ENCODE assay signal across 10 mouse cellular contexts in genomic region chr12:114587227-114587626, GRCm38 (mm10).
DNase-seq lines count a peak whose midpoint lies in the region.
"Had no signal": no experiment of that assay in that cellular context is flagged by ENCODE, and none has a peak within 500 bp of the region (broad histone marks: within the 10 kb centered on the region; RNA-seq: fewer than 3 reads in every experiment).

No protein-coding gene starts in this region.

- intact Hi-C loops in left cerebral cortex, postnatal 25 days (cut with DNase I): no loop called here
- intact Hi-C loops in heart, postnatal 36 days (cut with DNase I): no loop called here

- peak; percentile 72 for DNase-seq in CD4-positive helper T cell, adult 2 months (ENCODE audit: low read depth, low spot score)
- DNase-seq in ES-CJ7 (ENCODE audit: low read depth, low spot score): peak; percentile 58
- DNase-seq in induced T-regulatory cell, adult 2 months (ENCODE audit: low read depth): peak; percentile 66
- peak; percentile 69 to 86 for DNase-seq in thymus, adult 18-20 months
- DNase-seq in left cerebral cortex, postnatal 25 days (ENCODE audit: low spot score in 2 of 2): no peak
- DNase-seq in gastrocnemius, postnatal 25 days: no peak
- DNase-seq in heart, postnatal 36 days: no peak
- DNase-seq: cerebellum, adult 11 months; heart, adult 2 months; liver, embryonic 13.5 days had no signal

Comparison
In these comparisons a context has a peak if more than half of its experiments do, and no peak if none do; other contexts are left out.
1. DNase-seq: peak in CD4-positive helper T cell, adult 2 months (single experiment), ES-CJ7 (single experiment), induced T-regulatory cell, adult 2 months (single experiment) and thymus, adult 18-20 months (2 of 2); none in left cerebral cortex, postnatal 25 days (0 of 2), gastrocnemius, postnatal 25 days (single experiment) and heart, postnatal 36 days (0 of 2).